Mouse (Mus musculus): ENCODE data around the gene Rfx4. TPM values are rescaled to one million over a fixed set of nuclear protein-coding genes. Genes with fewer than 3 reads are reported as not detected.

Rfx4 gene
- total RNA-seq, 2 experiments from 2014 or later = not detected

Other genes starting within 250 kb of the Rfx4 start
- gene Ckap4, start 222.0 kb upstream of the Rfx4 start, total RNA-seq (2021) = 10 to 100 TPM; 15.5 to 16.3 TPM
- 10 to 100 TPM; 39.2 to 47.0 TPM for gene Tcp11l2, start 179.4 kb upstream of the Rfx4 start, total RNA-seq (2021)
- gene Polr3b, start 133.8 kb upstream of the Rfx4 start, total RNA-seq (2021) = 10 to 100 TPM in 1 of 2 experiments, 1 to 10 TPM in 1; 8.1 to 11.3 TPM
- 10 to 100 TPM; 28.6 to 36.4 TPM for gene Ric8b, start 161.6 kb downstream of the Rfx4 start, total RNA-seq (2021)

Measured in gastrocnemius, postnatal 25 days (tissue).